Mouse (Mus musculus): ENCODE measurements around the gene Lgi2.

The Lgi2 gene

DNA sequence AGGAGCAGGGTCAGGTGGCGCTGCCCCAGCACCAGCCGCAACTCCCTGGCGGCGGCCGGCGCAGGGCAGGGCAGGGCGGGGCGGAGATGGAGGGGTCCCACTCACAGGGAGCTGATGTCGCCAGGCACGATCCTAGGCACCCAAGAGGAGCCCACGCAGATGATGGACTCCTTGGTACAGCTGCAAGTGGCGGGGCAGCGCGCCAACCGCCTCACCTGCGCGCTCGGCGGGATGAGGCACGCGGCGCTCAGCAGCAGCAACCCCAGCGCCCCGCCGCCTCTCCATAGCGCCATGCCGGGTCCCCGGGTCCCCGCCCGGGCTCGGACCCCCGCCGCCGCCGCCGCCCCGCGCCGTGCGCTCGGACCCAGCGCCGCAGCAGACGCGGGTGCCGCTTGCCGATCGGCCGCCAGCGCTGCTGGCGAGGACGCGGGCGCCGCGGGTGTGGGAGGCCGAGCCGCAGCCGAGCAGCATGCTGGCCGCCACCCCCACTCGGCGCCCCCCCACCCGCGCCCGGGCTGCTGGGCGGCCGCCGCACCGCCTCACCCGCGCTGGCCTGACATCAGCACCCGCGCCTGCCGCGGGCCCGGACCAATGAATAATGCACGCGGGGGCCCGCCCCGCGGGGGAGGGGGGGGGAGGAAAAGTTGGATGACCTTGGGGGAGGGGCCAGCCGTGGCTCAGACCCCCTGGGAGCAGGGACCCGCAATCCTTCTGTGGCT is at the start of gene Lgi2:
Lgi2 (minus strand) TSS at position 650 of the 719 bp plus-strand sequence.
- DNase-seq: peak; percentile 36

DNA sequence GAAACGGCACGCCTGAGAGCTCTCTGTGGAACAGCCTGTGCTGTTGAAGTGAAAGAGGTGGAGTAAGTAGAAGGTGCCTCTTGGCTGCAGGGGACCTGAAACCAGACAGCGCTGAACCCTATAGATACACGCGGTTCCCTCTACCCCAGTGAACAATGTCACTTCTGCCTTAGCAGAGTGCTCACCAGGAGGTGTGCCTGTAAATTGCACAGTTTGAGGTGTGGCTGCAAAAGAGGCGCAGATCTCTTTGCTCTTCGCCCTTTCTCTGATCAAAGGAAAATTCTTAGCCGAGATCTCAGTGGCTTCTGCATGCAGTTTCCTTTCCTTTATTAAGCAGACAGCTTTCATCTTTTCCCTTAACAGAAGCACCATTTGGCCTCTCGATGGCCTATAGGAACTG is 49.2 kb upstream of the Lgi2 start:
- DNase-seq: no peak

DNA sequence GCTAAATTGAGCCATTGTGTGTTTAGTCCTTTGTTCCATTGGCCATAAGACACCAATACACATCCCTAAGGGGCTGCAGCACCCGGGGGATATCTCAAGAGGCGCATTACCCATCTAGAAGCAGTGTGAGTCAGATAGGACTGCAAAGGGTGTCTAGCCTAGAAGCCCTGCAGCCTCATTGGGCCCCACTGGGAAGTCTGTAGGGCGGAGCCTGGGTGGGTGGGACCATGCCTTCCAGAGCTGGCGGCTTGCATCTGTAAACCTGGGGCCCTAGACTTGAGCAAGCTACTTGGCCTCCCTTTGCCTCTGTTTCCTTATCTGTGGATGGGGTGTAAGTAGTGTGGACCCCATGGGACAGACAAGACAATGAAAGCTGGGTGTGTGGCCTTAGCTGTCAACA is 48.4 kb upstream of the Lgi2 start:
- no peak for DNase-seq

DNA sequence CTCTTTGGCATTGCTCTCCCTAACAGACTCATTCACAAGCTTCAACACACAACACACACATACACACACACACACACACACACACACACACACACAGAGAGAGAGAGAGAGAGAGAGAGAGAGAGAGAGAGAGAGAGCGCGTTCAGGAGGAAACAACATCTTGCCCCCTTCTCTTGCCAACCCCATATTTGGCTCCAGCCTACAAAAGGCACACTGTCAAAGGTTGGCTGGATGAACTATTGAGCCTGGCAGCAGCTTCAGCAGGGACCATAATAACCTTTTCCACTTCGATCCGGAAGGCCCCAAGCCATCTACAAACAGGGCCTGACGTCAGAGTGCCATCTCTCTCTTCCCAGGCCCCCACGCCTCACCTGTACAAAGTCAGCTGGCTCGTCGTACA is 46.5 kb upstream of the Lgi2 start:
- no peak for DNase-seq

DNA sequence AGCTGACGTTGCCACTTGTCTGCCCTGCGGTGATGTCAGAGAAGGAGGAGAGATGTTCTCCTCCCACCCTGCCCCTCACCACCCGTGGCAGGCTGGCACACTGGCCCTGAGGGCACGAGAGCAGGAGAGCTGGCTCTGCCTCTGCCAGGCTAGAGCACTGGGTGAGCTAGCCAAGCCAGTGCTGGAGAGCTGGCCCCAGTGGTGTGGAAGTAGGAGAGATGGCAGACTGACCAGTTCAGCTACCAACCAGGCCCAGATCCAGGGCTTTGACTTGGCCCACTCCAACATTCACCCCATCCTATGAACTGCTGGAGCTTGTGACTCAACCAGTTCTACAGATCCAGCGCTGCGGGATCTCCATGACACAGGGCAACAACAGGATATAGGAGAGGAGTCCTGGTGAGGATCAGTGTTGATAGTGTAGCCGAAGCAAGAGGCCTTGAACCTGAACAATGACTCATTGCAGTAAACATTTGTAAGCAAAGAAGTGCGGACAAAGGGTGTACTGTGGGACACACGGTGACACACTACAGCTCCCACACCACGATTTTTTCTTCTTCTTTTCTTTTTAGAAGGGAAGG is 45.1 kb upstream of the Lgi2 start:
- DNase-seq: no peak

DNA sequence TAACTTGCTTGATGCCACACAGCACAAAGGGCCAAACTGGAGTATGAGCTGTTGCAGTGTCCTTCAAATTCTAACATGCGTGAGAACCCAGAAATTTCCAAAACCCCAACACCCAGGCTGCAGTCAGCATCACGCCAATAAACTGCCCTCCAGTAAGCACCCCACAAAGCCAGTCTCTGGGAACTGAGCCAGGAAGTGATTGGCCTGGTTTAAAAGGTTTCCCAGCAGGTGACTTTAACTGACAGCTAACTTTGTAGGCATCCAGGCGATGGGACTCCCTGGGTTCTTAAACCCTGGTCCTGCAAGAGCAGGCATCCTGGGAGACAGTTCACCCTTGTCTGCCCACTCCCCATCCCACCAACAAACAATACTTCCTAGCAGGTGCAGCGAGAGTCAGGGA is 44.0 kb upstream of the Lgi2 start:
- no peak for DNase-seq

DNA sequence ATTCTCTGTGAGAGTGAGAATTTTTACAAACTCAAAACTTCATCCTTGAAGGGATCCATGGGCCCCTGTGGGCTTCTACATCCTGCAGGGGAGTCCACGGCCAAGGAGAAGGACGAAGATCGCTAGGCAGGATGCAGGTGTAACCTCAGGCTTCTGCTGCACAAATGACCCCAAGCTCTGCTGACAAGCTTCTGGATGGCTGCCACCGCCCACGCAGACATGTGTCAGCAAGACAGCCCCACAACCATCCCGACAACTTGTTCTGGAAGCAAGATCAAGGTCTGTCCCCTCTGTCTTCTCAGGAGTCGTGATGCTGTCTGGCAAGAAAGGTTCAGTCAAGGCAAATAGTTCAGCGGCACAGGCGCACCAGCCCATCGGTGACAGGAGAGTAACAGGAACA is 43.4 kb upstream of the Lgi2 start:
- no peak for DNase-seq

DNA sequence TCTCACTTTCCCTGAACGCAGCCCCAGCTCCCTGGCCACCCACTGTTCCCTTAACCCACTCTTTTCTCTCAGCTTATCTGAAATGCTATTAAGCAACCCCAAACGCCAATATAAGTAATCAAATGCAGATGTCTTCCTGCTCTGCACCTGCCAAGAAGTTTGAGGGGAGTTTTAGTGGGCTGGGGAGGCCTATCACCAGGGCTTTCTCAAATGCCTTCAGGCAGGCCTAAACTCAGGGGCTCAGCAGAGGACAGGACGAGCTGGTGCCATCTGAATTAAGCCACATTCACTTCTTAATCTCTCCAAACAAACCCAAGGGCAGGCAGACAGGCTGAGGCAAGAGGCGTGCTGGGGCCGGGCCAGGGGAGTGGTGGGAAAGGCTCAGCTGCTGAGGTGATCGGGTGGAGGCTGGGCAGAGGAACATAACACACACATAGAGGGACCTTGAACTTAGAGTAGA is 38.4 kb upstream of the Lgi2 start:
- DNase-seq: no peak

DNA sequence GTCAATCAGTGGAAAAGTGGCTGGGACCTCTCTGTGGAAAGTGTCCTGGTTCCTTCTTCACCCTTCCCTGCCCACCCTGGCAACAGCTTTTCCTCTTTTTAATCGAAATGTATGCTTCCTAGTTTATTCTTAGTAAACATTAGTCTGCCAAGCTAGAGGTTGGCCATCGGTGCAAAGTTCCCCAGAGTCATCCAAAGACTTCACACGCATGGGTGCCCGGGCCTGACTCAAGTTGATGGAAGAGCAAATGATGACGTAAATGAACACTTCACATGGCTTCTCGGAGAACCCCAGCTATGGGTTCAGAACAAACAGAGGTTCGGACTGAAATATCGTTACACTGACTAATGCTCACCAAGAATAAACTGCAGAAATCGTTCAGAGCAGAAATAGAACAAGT is 24.4 kb upstream of the Lgi2 start:
- no peak for DNase-seq

DNA sequence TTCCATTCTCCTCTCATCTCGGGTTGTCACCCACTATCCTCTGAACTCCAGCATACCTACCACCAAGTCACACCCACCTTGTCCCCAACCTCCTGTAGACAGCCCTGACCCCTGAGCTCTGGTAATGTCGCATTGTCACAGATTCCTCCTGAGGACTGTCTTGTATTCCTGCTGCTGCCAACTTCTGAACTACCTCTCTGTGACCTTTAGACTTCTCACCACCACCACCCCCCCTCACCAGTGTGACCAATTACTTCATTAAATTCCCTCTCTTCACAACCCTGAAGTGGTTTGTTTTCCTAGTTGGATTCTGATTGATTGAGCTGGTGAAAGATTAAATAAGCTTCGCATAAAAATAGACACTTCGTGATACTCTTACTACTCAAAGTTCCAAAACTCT is 22.4 kb upstream of the Lgi2 start:
- no peak for DNase-seq

DNA sequence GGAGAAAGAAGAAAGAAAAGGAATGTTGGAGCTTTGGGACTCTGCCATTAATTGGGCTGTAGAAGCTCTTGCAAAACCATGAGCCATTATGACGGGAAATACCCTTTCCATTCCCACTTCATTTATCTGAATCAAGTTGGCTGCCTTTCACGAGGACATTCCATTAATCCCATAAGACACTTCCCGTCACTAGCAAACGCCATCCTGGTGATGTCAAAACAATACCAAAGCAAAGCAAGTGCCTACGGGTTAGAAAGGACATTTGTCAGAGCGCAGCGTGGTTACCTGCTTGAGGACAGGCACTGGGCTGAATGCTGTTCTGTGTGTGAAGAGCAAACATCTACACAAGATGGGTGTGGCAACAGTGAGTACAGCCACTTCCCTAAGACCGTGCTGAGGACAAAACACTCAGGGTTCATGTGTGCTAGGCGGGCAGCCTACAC is 21.1 kb upstream of the Lgi2 start:
- DNase-seq: peak; percentile 52

DNA sequence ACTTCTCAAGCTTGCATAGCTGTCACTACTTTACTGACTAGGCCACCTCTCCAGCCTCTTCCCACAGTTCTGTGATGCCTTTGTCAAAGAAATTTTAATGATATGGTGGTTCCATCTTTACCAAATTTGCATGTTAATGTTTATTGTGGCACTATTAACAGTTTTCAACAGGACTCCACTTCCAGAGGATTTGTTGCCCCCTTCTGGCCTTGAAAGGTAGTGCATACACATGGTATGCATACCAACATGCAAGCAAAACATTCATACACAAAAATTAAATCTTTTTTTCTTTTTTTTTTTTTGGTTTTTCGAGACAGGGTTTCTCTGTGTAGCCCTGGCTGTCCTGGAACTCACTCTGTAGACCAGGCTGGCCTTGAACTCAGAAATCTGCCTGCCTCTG is 6.3 kb upstream of the Lgi2 start:
- no peak for DNase-seq

DNA sequence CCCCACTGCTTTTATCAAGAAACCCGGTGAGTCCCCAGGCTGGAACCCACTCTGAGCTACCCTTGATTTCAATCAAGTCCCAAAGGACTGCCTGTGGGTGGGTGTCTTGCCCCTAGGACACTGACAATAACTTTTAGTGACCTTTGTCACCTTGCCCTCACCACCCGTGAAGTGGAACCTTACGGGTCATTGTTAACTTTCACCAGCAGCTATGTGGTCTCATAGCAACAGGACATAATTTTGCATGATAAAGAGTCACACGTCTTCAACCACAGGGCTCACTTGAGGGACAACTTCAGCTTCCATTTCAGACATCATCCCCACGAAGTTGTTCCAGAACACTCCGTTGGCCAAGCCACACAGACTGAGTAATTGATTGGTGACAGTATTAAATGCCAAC is 4.5 kb upstream of the Lgi2 start:
- DNase-seq: no peak

DNA sequence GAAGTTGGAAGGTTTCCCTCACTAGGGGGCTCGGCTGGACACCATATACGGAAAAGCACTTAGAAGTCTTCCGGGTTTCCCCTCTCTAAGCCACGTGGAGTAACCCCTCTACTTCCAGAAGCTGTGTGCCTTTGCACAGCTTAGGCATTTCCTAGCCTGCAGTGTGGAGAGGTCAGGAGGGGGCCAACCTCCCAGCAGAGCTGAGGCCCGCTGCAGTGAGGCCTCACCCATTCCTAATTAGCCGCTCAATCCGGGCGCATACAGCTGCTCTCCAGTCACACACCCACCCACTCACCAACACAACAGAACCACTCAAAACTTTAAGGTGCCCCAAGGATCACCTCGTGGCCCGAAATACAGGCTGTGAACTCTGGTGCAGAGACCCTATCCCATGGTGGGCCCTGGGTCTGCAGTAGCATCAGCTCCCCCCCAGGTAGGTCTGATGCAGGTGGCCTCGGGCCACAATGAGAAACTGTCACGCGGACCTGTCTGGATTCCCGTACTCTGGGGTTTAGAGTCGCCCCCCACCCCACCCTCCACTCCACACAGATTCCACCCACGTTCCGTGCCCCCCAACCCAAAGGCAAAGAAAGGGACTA is 949 bp downstream of the Lgi2 start:
- no peak for DNase-seq

DNA sequence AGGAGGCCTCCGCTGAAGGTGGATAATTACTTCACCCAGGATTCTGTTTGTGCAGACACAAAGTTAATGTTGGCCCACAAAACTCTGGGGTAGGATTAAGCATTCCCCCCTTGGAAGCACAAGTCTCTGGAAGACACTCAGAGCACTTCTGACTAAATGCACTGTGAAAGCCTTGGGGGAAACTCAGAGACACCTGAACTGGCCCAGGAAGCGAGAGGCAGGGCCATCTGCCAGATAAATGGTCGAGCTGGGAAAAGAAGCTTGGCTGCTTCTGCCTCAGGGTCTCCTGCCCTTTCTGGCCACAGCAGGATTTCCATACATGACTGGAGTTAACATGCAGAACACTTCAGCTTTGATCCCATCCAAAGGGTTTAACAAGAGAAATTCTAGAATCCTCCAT is 1.9 kb downstream of the Lgi2 start:
- DNase-seq: no peak

DNA sequence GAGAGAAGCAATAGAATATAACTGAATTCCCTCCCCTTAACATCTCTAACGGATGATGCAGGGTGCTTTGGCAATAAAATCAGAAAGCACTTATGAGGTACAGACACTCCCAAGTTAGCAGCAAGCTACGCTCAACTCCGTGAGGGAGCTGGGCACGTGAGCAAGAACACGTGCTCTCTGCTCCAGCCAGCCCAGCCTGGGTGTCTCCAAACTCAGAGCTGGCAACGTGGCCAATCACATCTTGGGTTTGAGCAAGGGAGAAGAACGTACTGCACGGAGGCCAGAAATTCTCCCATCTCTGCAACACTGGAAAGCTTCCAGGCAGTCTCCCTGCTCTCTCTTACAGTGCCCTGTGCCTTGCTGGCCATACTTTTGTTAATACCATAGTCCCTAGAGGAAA is 6.0 kb downstream of the Lgi2 start:
- peak; percentile 55 for DNase-seq

DNA sequence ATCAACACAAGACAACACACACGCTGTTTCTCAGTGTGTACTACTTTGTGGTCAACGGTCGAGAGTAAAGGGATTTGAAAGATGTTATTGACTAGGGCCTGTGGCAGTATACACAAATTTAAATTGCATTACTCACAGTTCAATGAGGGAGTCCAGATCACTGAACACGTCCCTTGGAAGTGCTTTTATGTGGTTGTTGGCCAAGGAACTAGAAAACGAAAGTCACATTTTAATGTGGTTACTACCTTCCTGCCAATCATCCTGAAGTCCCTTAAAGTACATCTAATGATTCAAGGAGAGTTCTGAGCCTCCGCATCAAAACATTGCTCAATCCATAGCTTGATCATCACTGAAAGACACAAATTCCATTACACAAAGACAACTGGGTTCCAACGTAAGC is 10.7 kb downstream of the Lgi2 start:
- no peak for DNase-seq

DNA sequence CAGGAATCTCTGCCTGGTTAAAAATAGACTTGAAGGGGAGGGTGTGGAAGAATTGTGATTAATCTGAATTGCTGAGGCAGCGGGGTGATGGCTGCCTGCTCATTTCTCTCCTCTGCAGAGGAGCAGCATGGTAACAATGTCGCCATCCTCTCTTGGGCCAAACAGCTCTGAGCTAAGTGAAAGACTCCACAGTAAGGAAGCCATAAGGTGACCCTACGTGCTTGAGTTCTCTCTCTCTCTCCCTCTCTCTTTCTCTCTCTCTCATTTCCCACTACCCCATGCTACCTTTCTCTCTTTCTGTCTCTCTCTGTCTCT is 15.0 kb downstream of the Lgi2 start:
- DNase-seq: no peak

DNA sequence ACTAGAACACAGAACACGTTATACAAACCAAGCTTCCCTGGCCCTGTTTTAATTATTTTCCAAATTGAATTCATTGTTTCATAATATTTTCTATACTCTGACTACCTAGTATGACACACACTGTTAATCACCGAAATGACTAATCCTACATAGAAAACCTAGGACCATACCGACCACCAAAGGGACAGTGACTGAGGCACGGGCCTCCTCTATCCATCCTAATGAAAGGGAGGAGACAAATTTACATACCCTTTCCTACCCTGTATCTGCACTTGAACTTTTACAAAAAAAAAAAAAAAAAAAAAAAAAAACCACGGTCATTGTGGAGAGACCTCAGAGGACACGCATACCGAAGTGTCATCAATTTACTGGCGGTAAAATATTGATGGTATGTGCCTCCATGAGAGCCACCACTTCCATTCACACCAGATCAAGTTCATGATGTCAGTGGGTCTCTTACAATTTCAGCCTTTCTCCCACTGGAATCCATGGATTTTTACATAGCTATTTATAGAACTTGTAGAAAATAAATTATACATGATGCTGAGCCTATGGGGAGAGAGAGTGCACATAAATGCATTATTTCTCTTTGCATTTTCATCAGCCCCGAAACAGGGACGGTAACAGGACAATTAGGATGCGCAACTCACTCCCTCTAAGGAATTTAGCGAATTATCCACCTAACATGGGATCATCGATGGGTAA is 15.5 kb downstream of the Lgi2 start:
- no peak for DNase-seq

DNA sequence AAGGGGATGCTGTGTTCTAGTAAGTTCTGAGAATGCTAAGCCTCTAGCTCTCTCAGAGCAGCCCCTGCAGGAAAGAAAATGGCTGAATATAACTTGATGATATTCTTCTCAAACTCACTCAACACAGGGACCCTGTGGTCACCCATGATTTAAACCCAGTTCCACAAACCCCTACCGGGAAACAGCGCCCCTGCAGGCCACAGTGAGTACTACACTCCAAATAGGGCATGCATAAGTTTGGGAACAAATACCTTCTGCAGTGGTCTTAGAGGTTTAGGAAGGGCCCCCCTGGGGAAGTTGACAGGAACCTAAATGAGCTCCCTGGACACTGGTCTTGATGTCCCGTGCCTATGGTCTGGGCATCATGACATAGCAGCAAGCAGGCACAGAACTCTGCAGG is 19.3 kb downstream of the Lgi2 start:
- DNase-seq: peak; percentile 29

DNA sequence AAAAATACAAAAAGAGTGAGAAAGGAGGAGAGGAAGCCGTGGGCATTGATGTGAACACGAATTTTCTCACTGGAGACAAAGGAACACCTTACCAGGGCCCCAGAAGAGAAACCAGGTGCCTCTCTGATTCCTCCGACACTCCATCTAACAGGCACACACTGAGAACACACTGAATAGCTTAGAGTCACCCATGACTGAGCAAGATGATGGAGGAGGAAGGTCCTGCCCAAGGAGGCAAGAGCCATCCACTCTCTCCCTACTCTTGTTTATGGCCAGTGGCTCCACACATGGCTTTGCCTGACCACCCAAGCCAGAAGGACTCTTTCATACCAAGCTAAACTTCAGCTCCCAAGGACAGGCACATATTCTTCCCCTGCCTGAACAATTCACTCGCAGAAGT is 22.5 kb downstream of the Lgi2 start:
- no peak for DNase-seq

DNA sequence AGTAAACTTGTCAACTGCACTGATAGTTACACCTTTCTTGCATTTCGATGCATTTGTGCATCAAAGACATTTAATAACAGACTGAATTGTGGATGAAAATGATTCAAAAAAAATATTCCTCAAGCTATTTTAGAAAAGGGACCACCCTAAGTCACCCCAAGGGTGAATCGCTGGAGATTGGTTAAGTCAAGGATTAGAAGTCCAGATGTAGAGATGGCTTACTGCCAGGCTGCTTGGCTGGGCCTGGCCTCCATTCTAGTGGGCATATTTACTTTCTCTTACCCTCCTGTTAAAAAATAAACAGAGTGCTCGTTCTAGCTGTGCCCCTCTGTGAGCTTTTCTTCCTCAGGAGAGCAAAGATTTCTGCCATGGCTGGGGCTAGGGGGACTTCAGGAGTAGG is 26.1 kb downstream of the Lgi2 start:
- DNase-seq: peak; percentile 19

DNA sequence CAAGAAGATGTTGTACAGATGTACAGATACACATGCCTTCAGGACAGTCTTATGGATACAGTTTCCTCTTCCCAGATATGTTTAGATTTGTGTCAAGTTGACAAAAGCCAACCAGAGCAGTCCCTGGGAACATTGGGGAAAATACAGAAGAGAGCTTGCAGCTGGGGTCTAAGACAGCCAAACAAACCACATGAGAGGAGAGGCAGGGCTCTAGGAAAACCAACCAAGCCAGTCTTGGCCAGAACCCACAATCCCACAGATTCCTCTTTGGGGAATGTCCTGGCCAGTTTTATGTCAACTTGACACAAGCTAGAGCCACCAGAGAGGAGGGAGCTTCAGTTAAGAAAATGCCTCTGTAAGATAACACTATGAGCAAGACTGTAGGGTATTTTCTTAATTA is 26.8 kb downstream of the Lgi2 start:
- peak; percentile 58 for DNase-seq

DNA sequence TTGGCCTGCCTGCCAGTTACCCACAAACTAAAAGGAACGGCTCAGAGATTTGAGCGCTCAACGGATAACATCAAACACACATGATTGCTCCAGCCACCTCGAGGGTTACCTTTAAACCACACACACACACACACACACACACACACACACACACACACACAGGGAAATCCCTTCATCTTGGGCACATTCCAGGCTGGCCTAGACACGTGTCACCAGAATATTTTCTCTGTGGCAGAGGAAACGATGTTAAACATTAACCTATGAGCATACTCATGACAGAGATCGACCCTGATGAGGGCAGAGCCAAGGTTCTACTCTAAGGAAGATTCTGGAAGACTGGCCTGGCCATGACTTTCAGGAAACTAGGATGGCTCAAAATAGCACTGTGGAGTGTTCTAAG is 29.2 kb downstream of the Lgi2 start:
- DNase-seq: peak; percentile 26

Data from lung, postnatal 10 days (tissue).